Mouse (Mus musculus) frontal cortex, adult (tissue): ENCODE results near the gene Krtap24-1.

ENCODE experiments used
- ATAC-seq: cut with Nextera tagmentation; 2 replicates; pipeline ENCODE4 v1.9.2; 2017; ENCODE audit warnings: mild to moderate bottlenecking, moderate library complexity, mixed read lengths; ENCODE audit not compliant: low TSS enrichment

Gene Krtap24-1

GRCm38 (mm10) chr16:88611922-88612321 lies at the start of gene Krtap24-1:
TSS of gene Krtap24-1 (minus strand) at chr16:88612279.
- no peak for ATAC-seq

DNA sequence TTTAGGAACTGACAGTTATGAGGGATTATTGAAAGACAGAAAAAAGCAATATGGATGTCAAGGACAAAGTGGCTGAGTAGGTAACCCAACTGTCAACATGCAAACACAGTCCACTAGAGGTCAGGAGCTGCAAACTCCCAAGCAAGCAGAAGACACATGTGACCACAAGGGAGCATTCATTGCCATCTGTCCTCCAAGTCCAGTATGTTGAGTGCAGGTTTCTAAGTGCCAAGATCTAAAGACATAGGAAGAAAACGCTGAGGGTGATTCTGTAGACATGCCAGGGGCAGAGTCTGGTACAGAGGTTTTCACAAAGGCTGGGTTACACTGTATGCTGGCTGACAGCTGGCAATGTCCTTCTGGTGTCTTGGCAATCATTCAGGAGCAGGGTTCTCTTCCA lies 45.3 kb upstream of the Krtap24-1 start:
- ATAC-seq: no peak

DNA sequence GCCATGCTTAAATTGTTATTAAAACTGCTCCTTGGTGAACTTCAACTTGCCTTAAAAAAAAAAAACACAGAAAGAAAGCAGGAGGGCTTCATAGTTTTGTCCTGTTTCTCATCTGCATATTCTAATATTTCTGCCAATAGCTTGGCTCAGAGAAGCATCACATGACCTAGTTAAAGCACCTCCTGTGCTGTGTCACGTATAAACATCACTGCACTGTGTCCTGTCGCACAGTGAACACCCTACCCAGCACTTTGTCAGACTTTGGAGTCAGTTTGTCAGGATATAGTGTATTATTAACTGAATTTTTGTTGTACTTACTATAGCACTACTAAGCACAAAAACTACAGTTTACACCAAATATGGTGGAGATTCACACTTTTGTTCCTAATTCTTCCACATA lies 39.9 kb upstream of the Krtap24-1 start:
- ATAC-seq: no peak

GRCm38 (mm10) chr16:88651082-88651481 lies 39.0 kb upstream of the Krtap24-1 start:
- ATAC-seq: no peak

- no peak for ATAC-seq
These were observed 35.3 kb upstream of the Krtap24-1 start, which contains the start of gene Krtap26-1 for GRCm38 (mm10) chr16:88647358-88647846. TSS of gene Krtap26-1 (minus strand) at chr16:88647796.

DNA sequence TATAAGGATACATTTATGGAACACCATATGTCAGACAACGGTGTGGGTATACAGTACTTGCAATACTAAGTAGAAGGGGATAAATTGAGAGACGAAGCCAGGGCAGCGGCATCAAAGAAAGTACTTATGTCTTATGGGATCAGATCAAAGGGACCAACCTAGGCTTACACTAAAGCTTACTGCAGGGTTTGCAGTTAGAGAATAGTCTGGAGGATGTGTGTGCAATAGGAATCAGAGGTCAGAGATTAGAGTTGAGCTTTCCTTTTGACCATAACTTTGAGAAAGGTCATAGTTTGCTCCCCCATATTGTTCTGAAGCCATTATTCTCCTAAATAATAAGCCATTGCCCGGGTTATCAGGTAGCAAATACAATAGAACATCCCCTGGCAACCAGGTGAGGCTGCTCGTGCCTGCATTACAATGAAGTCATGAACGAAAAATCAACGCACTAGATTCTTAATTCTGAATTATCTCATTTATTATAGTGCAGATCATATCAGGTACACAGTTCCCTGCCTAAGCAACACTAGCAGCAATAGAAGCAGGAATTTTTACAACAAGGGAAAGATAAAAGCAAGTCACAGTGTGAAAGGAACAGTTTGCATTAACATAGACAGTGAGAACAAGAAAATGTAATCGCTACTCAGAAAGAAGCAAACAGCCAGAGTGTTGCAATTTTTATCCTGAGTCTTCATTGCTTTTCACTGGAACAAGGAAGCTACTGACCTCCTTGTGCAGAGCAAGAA lies 34.5 kb upstream of the Krtap24-1 start:
- ATAC-seq: no peak

- no peak for ATAC-seq
These were observed 28.0 kb upstream of the Krtap24-1 start for GRCm38 (mm10) chr16:88640053-88640452.

DNA sequence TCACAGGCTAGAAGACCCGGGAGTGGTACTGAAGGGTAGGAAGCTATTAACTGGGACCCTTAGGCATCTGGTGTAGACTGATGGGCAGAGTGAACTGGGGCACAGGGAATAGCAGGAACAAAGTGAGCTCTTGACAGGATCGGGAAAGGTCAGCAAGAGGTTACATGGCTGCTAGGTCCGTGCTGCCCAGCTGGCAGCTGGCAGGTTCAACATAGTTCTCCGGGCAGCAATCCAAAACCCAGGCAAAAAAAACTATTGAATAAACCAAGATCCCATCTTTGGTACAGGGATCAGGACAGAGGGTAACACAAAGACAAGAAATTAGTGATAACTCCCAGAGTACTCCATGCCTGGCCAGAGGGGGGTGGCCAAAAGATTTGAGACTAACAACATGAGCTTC lies 23.1 kb upstream of the Krtap24-1 start:
- ATAC-seq: no peak

DNA sequence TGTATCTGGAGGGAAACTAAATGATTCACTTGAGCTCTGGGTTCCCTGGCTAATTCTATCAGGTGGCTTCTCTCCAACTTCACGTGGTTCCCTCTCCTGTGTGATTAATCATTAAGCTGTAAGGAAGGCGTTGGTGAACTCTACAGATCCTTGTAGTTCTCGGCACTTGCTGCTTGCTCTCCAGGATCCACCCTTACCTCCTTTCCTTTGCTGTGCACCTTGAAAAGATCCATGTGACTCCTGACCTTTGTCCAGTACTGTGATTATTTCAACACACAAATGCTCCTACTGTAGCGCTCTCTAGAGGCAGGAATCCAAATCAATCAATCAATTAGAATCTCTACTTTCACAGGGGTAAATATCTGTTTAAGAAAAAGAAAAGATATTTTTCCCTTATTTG lies 19.4 kb upstream of the Krtap24-1 start:
- ATAC-seq: no peak

GRCm38 (mm10) chr16:88627566-88627965 lies 15.5 kb upstream of the Krtap24-1 start, which contains the start of gene 2310079G19Rik:
TSS of gene 2310079G19Rik (minus strand) at chr16:88627666.
- ATAC-seq: no peak

GRCm38 (mm10) chr16:88612712-88613111 lies 633 bp upstream of the Krtap24-1 start:
- no peak for ATAC-seq

DNA sequence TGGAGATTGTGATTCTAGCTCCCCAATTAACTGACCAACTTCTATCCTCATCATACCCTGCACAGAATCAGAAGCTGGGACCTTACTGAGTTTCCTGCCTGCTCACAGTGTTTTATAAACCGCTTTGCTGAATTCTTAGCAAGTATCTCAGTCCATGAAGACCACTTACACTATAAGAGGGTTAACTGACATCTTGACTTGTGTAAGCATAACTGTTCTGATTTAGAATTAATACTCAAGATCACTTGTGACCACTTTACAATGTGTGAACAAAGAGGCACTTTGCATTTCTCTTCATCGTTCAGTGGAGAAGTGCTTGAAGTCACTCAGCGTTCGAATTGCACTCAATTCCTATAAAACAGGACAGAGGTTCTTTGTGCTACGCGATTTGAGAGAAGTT lies 7.5 kb downstream of the Krtap24-1 start:
- ATAC-seq: no peak

- no peak for ATAC-seq
These were observed 9.6 kb downstream of the Krtap24-1 start for GRCm38 (mm10) chr16:88602464-88602863.

DNA sequence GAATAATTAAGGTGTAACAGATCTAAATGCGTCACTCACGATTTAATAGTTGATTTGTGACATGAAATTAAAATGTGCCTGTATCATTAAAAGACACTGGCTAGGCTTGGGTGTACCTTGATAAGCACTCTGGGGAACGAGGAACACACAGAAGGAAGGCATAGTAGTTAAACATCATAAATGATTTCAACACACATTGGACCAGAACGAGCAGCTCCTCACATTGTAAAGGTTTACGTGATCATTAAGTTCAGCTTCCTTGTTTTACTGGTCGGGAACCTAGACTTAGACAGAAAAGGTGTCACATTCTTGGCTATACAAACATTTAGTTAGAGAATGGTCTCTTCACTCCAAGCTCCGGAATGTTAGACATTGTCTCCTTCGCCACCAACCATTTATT lies 11.8 kb downstream of the Krtap24-1 start:
- no peak for ATAC-seq

DNA sequence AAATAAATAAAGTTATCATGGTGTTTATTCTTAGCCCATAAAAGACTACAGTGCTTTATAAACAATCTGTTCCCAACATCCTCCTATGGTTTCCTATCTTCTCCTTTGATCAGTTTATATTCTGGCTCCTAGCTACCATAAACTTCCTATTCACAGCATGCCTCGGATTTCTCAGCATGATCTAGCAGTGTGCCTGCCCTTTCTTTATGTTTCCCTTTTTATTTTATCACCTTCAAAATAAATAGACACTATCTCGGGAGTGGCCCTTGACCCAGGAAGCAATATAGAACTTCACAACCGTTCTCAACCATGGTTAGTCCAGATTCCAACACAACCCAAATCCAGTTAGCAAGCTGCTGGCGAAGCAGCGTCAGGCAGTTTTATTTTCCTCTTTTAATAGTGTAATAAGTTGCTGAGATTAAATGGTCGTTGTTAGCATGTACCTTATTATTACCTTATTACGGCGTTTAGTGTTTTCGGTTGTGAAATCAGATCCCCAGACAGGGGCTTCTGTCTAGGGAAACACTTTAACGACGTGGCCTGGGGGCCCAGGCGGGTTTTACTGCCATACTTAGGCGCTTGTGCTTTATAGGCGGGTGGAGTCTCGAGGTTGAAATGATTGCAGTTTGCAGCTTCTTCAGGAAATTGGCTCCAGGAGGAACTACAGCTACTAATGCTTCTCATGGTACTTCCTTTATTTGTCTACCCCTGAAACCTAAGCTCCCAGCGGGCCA lies 12.4 kb downstream of the Krtap24-1 start:
- ATAC-seq: no peak

- ATAC-seq: no peak
These were observed 19.3 kb downstream of the Krtap24-1 start for GRCm38 (mm10) chr16:88592758-88593157.

GRCm38 (mm10) chr16:88583338-88583737 lies 28.7 kb downstream of the Krtap24-1 start:
- no peak for ATAC-seq

DNA sequence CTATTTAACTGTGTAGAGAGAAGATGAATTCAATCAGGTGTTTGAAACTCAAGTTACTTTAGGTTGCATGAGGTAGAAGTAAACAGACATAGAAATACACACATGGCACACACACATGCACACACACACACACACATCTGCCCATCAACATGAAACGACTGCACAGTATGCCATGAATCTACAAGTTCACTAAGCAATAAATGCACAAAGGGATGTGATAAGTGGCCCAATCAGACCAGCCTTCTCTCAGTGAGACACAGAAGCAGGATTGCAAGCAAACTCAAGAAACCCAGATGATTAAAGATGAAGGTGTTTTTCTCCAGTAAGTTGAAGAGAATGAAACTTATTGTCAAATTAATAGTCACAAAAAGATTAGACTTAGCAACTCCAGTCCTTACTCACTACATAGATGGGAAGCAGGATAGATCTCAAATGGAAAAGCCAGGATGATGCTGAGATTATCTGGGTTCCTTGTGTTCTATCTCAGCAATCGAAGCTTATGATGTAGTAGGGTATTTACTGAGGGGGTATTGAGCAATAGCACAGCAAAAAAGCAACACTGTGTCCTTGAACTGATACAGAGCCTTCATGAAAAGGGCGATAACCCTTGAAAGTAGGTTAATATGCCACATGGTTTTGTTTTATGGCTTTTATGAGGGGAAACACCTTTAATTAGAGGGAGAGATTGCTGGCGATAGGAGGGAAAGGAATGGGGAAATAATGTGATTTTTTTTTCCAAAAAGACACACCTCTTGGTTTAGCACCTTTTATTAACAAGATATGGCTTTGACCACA lies 36.0 kb downstream of the Krtap24-1 start:
- ATAC-seq: no peak

GRCm38 (mm10) chr16:88572904-88573404 lies 39.1 kb downstream of the Krtap24-1 start:
- no peak for ATAC-seq

GRCm38 (mm10) chr16:88570136-88570535 lies 41.9 kb downstream of the Krtap24-1 start:
- ATAC-seq: no peak

GRCm38 (mm10) chr16:88569732-88570131 lies 42.3 kb downstream of the Krtap24-1 start:
- ATAC-seq: no peak

DNA sequence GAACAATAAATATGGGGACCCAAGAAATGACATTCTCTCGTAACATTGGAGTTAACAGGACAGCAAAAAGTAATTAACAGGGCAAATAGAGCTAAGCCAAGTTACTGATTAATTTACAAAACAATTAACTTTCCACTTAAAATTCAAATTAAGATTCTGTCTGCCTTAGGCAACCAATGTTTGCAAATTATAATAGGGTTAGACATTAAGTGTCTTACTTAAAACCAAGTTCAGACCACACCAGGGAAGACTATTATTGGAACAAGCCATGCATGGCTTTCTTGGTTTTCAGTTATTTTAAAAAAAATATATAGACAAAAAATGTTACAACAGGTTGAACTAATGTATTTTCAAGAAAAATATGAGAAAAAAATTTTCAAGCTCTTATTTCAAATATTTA lies 43.0 kb downstream of the Krtap24-1 start:
- no peak for ATAC-seq
